Mouse (Mus musculus) spleen, adult 2 months (tissue): ENCODE measurements around the gene Slc25a12. TPM values are rescaled to one million over a fixed set of nuclear protein-coding genes. Genes with fewer than 3 reads are reported as not detected.

Experiments
- DNase-seq, 2 experiments: peaks; one replicate each; pipeline versions ENCODE4 v3.0.0 to v3.0.0-alpha.2; 2012 to 2021; ENCODE audit warnings: low spot score in 2 of 2, low read depth in 1 of 2
- H3K27ac ChIP-seq: fragments of 200-500 bp; 2 replicates; pipeline ENCODE4 v1.5.1; 2012; ENCODE audit warnings: low read length, inconsistent platforms; ENCODE audit not compliant: insufficient read depth
- H3K27me3 ChIP-seq: fragments of 200-500 bp; 2 replicates; pipeline ENCODE4 v1.6.1; 2012; ENCODE audit warnings: mild to moderate bottlenecking, moderate library complexity, low read length, inconsistent platforms; ENCODE audit not compliant: control insufficient read depth, insufficient read depth
- H3K36me3 ChIP-seq: fragments of 200-500 bp; 2 replicates; pipeline ENCODE4 v1.6.1; 2012; ENCODE audit warnings: mild to moderate bottlenecking, low read length, inconsistent platforms; ENCODE audit not compliant: control insufficient read depth, insufficient read depth
- H3K4me1 ChIP-seq: fragments of 200-500 bp; 2 replicates; pipeline ENCODE4 v1.6.1; 2011; ENCODE audit warnings: inconsistent platforms; ENCODE audit not compliant: control insufficient read depth, insufficient read depth, insufficient read length
- H3K4me3 ChIP-seq: fragments of 200-500 bp; 2 replicates; pipeline ENCODE4 v1.5.1; 2011; ENCODE audit warnings: mild to moderate bottlenecking, inconsistent platforms; ENCODE audit not compliant: insufficient read depth, insufficient read length; ENCODE audit errors: extremely low read depth
- CTCF ChIP-seq: fragments of 200-500 bp; IDR thresholded peaks from 2 replicates; pipeline ENCODE4 v1.5.1; 2011; ENCODE audit warnings: mild to moderate bottlenecking, inconsistent platforms; ENCODE audit not compliant: insufficient read depth, insufficient read length, insufficient replicate concordance; ENCODE audit errors: extremely low read depth
- POLR2A ChIP-seq: fragments of 200-500 bp; IDR thresholded peaks from 2 replicates; pipeline ENCODE4 v1.6.1; 2011; ENCODE audit warnings: low read depth, low read length, inconsistent platforms
- WGBS: fragments of 180-500 bp; shearing (Covaris S2); methylation state at CpG from one replicate; pipeline ENCODE4 v1.1.7; 2018; 5-methylcytosine and 5-hydroxymethylcytosine counted together
- polyA plus RNA-seq: library from polyadenylated mRNA; depleted of rRNA; stranded (reverse); fragments of >200 nt; gene quantifications from 2 replicates; pipeline ENCODE4 v1.2.3, GENCODE M21; 2012

Gene Slc25a12
- polyA plus RNA-seq, 1 experiment: 18.5 TPM

DNA sequence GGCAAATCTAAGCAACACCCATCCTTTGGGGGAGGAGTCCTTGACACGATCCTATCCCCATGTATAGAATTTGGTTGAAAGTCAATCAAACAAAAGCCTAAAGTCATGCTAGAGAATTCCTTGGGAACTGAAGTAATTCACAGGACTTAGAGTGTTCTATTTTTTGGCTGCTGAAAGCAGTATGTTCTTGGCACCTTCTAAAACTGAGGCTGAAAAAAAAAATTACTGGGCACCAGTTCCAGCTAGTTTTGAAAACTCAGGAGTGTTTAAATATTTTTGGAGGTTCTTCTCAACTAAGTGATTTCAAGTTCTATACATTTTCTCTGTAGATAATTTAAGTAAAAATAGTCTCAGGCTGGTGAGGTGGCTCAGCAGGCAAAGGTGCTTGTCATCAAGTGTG, 70.0 kb downstream of the Slc25a12 start:
- no peak for DNase-seq
- no peak overlapping the region for H3K27ac ChIP-seq
- WGBS: 91% methylated on average over 1 of the region's 1 CpGs
- H3K4me1 ChIP-seq: no peaks in the 10 kb centered on the region
- peaks cover 23% of the 10 kb centered on the region for H3K36me3 ChIP-seq
- TF ChIP-seq CTCF (no peak), POLR2A (no peak)
- H3K4me3 ChIP-seq: no peak overlapping the region
- H3K27me3 ChIP-seq: no peaks in the 10 kb centered on the region

DNA sequence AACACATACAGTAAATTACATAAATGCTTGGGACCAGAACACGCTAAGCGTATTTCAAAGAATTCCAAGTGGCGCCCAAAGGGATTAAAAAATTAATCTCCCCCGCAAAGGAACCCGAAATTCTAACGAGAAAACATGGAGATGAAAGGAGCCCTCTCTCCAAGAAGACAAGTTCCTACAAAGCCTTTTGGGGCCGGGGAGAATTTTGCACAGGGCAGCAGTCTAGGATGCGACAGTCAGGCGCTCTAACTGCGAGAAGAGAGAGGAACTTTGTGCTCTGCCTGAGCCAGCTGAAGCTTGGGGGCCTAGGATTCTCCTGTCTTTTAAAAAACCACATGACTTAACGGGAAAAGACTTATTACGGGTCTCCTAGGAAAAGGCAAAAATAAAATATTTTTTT, 71.7 kb downstream of the Slc25a12 start:
- Histone ChIP-seq H3K27me3 (no peaks in the 10 kb centered on the region), H3K36me3 (peaks cover 23% of the 10 kb centered on the region), H3K27ac (no peak overlapping the region), H3K4me3 (no peak overlapping the region), H3K4me1 (no peaks in the 10 kb centered on the region)
- WGBS: 96% methylated on average over 12 of the region's 12 CpGs
- DNase-seq: no peak
- TF ChIP-seq POLR2A (no peak), CTCF (no peak)

DNA sequence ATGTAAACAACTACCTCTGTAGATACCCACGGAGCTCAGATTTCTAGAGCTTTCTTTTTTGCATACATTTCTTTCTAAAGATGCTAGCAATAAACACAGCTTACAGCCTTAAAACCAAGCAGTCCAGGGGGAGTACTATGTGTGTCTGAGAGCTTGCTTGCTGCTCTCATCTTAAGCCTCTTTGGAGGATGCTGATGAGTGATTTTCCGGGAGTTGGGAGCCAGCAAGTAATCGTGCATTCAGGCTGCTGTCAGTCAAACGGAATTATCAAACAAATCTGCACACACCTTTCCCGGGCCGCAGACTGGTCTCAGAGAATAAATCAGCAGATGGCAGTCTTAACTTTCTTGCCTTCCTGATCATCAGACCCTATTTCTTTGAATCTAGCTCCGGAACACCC, 73.1 kb downstream of the Slc25a12 start:
- DNase-seq: no peak
- Histone ChIP-seq H3K27me3 (no peaks in the 10 kb centered on the region), H3K4me3 (no peak overlapping the region), H3K4me1 (no peaks in the 10 kb centered on the region), H3K27ac (no peak overlapping the region), H3K36me3 (peaks cover 23% of the 10 kb centered on the region)
- TF ChIP-seq CTCF: no peak
- no peak for TF ChIP-seq POLR2A
- WGBS: 81% methylated on average over 7 of the region's 7 CpGs

DNA sequence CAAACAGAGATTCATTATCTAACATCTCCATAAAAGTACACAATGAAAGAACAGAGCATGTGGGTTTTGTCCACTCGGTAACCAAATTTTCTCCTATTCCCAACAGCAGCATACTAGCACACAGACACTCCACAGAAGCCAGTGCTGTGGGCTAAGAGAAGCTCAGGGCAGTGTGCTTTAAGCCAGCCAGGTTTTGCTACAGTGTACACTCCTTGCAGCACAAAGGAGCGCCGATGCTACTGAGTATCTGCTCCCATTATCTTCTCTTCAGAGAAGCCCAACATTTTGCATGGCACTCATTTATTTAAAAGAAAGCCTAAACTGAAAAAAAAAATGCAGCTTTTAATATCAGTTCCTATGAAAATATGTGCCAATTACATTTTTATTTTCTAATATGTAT, 73.6 kb downstream of the Slc25a12 start:
- H3K27me3 ChIP-seq: no peaks in the 10 kb centered on the region
- peaks cover 23% of the 10 kb centered on the region for H3K36me3 ChIP-seq
- H3K4me1 ChIP-seq: no peaks in the 10 kb centered on the region
- TF ChIP-seq CTCF (no peak), POLR2A (no peak)
- 91% methylated on average over 3 of the region's 3 CpGs for WGBS
- H3K27ac ChIP-seq: no peak overlapping the region
- DNase-seq: no peak
- no peak overlapping the region for H3K4me3 ChIP-seq

DNA sequence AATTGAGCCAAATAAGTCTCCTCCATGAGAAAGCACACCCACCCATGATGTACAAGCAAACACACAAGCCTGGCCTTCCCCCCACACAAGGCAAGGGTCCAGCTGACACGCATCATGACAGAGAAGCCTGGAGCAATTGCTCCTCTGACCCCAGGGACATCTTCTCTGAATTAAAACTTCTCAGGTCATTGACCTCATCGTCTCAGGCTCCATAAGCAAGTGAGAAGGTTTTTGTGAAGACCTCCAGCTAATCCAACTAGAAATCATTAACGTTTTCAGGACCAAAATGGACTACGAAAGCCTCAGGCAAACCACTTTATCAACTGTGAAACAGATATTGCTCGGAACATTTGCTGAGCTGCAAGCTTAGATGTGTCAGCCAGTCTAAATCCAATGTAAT, 76.0 kb downstream of the Slc25a12 start:
- Histone ChIP-seq H3K4me3 (no peak overlapping the region), H3K36me3 (peaks cover 20% of the 10 kb centered on the region), H3K27me3 (no peaks in the 10 kb centered on the region), H3K4me1 (no peaks in the 10 kb centered on the region), H3K27ac (no peak overlapping the region)
- 93% methylated on average over 5 of the region's 5 CpGs for WGBS
- no peak for TF ChIP-seq POLR2A
- TF ChIP-seq CTCF: no peak
- no peak for DNase-seq

DNA sequence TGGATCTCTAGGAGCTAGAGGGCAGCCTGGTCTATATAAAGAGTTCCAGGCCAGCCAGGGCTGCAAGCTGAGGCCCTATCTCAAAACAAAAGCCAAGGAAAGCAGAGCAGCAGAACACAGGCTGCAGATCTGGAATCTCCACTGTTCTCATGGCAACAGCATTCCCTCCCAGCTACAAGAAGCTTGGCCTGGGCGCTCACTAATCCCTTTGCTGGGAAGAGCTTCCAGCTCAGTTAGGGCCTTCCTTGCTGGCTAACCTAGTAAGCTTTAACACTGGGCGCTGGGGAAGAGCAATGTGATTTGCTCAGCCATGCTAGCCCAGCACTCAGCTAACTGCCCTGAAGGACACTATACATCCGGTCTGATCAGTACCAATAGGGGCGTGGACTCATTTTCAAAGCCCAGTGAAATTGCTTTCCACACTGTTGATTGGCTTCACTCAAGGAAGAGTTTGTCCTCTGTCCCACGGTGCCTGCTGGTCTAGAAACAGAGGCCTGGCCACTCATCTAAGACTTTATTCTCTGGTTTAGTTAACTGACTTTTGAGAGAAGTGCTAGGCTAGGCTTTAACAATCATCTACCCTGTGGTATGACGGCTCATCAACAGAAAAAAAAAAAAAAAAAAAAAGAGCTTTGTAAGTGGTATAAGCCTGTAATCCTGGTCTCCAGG, 77.3 kb downstream of the Slc25a12 start:
- Histone ChIP-seq H3K36me3 (peaks cover 12% of the 10 kb centered on the region), H3K4me3 (no peak overlapping the region), H3K27me3 (no peaks in the 10 kb centered on the region), H3K27ac (no peak overlapping the region), H3K4me1 (no peaks in the 10 kb centered on the region)
- no peak for TF ChIP-seq CTCF
- TF ChIP-seq POLR2A: no peak
- DNase-seq: no peak
- 94% methylated on average over 6 of the region's 6 CpGs for WGBS

DNA sequence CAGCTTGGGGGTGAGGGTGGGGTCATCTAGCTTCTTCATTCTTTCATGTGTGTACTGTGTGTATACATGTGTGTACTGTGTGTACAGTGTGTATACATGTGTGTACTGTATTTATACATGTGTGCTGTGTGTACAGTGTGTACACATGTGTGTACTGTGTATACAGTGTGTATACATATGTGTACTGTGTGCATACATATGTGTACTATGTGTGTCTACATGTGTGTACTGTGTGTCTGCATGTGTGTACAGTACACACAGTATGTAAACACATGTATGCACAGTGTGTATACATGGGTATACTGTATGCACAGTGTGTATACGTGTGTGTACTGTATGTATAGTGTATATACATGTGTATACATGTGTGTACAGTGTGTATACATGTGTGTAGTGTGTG, 85.6 kb downstream of the Slc25a12 start:
- WGBS: 94% methylated on average over 1 of the region's 1 CpGs
- Histone ChIP-seq H3K4me3 (no peak overlapping the region), H3K27me3 (no peaks in the 10 kb centered on the region), H3K36me3 (peaks cover 20% of the 10 kb centered on the region), H3K27ac (no peak overlapping the region), H3K4me1 (no peaks in the 10 kb centered on the region)
- no peak for TF ChIP-seq POLR2A
- no peak for TF ChIP-seq CTCF
- DNase-seq: no peak
